Mouse (Mus musculus) midbrain, embryonic 11.5 days (tissue): ENCODE data around the gene 9430038I01Rik. TPM values are rescaled to one million over a fixed set of nuclear protein-coding genes. Genes with fewer than 3 reads are reported as not detected.

ENCODE experiments used
- ATAC-seq: fragments of 200-750 bp; cut with Nextera tagmentation; 2 replicates; pipeline ENCODE4 v1.8.0; 2017; ENCODE audit warnings: moderate TSS enrichment, moderate library complexity; ENCODE audit not compliant: low FRiP score
- DNase-seq: peaks from one replicate; pipeline ENCODE4 v3.0.0; 2015; ENCODE audit warnings: low spot score; ENCODE audit errors: missing footprints
- H3K27ac ChIP-seq: fragments of 300-500 bp; sonication (generic); 2 replicates; pipeline ENCODE4 v1.5.1; 2014; ENCODE audit warnings: low read depth, low read length
- H3K27me3 ChIP-seq: fragments of 300-500 bp; sonication (generic); 2 replicates; pipeline ENCODE4 v1.6.1; 2014; ENCODE audit warnings: mild to moderate bottlenecking, low read length, moderate library complexity, mixed read lengths; ENCODE audit not compliant: control insufficient read depth, insufficient read depth
- H3K36me3 ChIP-seq: fragments of 300-500 bp; sonication (generic); 2 replicates; pipeline ENCODE4 v1.6.1; 2014; ENCODE audit warnings: mild to moderate bottlenecking, low read length, moderate library complexity, mixed read lengths; ENCODE audit not compliant: control insufficient read depth, insufficient read depth
- H3K4me1 ChIP-seq: fragments of 300-500 bp; sonication (generic); 2 replicates; pipeline ENCODE4 v1.6.1; 2014; ENCODE audit warnings: low read length; ENCODE audit not compliant: control insufficient read depth, insufficient read depth
- H3K4me2 ChIP-seq: fragments of 300-500 bp; sonication (generic); 2 replicates; pipeline ENCODE4 v1.6.1; 2014; ENCODE audit warnings: mild to moderate bottlenecking, moderate library complexity
- H3K4me3 ChIP-seq: fragments of 300-500 bp; sonication (generic); 2 replicates; pipeline ENCODE4 v1.5.1; 2014; ENCODE audit warnings: low read depth, low read length
- H3K9ac ChIP-seq: fragments of 300-500 bp; sonication (generic); 2 replicates; pipeline ENCODE4 v1.6.1; 2014; ENCODE audit warnings: low read length
- H3K9me3 ChIP-seq: fragments of 300-500 bp; sonication (generic); 2 replicates; pipeline ENCODE4 v1.6.1; 2016; ENCODE audit warnings: low read length; ENCODE audit not compliant: control insufficient read depth
- WGBS: fragments of 180-500 bp; shearing (Covaris S2); extraction: QIAGEN DNeasy Blood & Tissue Kit; methylation state at CpG from one replicate; pipeline ENCODE4 v1.1.7; 2014; 5-methylcytosine and 5-hydroxymethylcytosine counted together
- polyA plus RNA-seq: library from polyadenylated mRNA; unstranded; fragments of >200 nt; fragmentation: Nextera tagmentation; extraction: Ambion mirVana; gene quantifications from 2 replicates; pipeline ENCODE4 v1.2.1, GENCODE M21; 2014

9430038I01Rik gene
- polyA plus RNA-seq, 1 experiment from 2014 or later = 15.3 TPM

- Histone ChIP-seq H3K27ac (no peak overlapping the region), H3K4me1 (no peaks in the 10 kb centered on the region), H3K9me3 (no peaks in the 10 kb centered on the region), H3K36me3 (no peaks in the 10 kb centered on the region), H3K27me3 (no peaks in the 10 kb centered on the region), H3K9ac (no peak overlapping the region), H3K4me2 (no peak overlapping the region), H3K4me3 (no peak overlapping the region)
- DNase-seq = no peak
- WGBS = 72% methylated on average over 4 of the region's 4 CpGs
- ATAC-seq = no peak
These were observed 16.1 kb upstream of the 9430038I01Rik start for GRCm38 (mm10) chr7:137426693-137427092.

GRCm38 (mm10) chr7:137421236-137421635 lies 10.7 kb upstream of the 9430038I01Rik start:
- no peak overlapping the region for H3K27ac ChIP-seq
- ATAC-seq = no peak
- H3K27me3 ChIP-seq = no peaks in the 10 kb centered on the region
- no peak overlapping the region for H3K4me2 ChIP-seq
- 95% methylated on average over 4 of the region's 4 CpGs for WGBS
- DNase-seq = no peak
- no peaks in the 10 kb centered on the region for H3K36me3 ChIP-seq
- H3K9ac ChIP-seq = no peak overlapping the region
- H3K4me3 ChIP-seq = no peak overlapping the region
- H3K4me1 ChIP-seq = no peaks in the 10 kb centered on the region
- H3K9me3 ChIP-seq = no peaks in the 10 kb centered on the region

- H3K4me1 ChIP-seq = no peaks in the 10 kb centered on the region
- 79% methylated on average over 2 of the region's 2 CpGs for WGBS
- ATAC-seq (no peak), DNase-seq (no peak)
- H3K36me3 ChIP-seq = no peaks in the 10 kb centered on the region
- H3K9ac ChIP-seq = no peak overlapping the region
- no peak overlapping the region for H3K4me2 ChIP-seq
- no peak overlapping the region for H3K4me3 ChIP-seq
- no peak overlapping the region for H3K27ac ChIP-seq
- H3K27me3 ChIP-seq = no peaks in the 10 kb centered on the region
- H3K9me3 ChIP-seq = no peaks in the 10 kb centered on the region
These were observed 10.0 kb upstream of the 9430038I01Rik start for GRCm38 (mm10) chr7:137420550-137420949.

GRCm38 (mm10) chr7:137414710-137415109 lies 4.1 kb upstream of the 9430038I01Rik start:
- Histone ChIP-seq H3K27me3 (no peaks in the 10 kb centered on the region), H3K4me3 (no peak overlapping the region), H3K27ac (no peak overlapping the region), H3K4me2 (no peak overlapping the region), H3K36me3 (no peaks in the 10 kb centered on the region), H3K9ac (no peak overlapping the region), H3K9me3 (no peaks in the 10 kb centered on the region), H3K4me1 (0 out of 2 replicates have a peak, but pooled peaks cover 3% of the 10 kb centered on the region)
- ATAC-seq (no peak), DNase-seq (no peak)
- 95% methylated on average over 7 of the region's 8 CpGs for whole genome bisulfite sequencing

- H3K4me3 ChIP-seq = no peak overlapping the region
- no peaks in the 10 kb centered on the region for H3K9me3 ChIP-seq
- no peaks in the 10 kb centered on the region for H3K36me3 ChIP-seq
- H3K4me2 ChIP-seq = no peak overlapping the region
- no peaks in the 10 kb centered on the region for H3K27me3 ChIP-seq
- DNase-seq (no peak), ATAC-seq (no peak)
- 91% methylated on average over 1 of the region's 1 CpGs for WGBS
- H3K27ac ChIP-seq = no peak overlapping the region
- no peak overlapping the region for H3K9ac ChIP-seq
- H3K4me1 ChIP-seq = 0 out of 2 replicates have a peak, but pooled peaks cover 3% of the 10 kb centered on the region
These were observed 3.0 kb downstream of the 9430038I01Rik start for GRCm38 (mm10) chr7:137407428-137408058.

GRCm38 (mm10) chr7:137404146-137404545 lies 6.4 kb downstream of the 9430038I01Rik start:
- Histone ChIP-seq H3K27ac (no peak overlapping the region), H3K4me2 (no peak overlapping the region), H3K4me3 (no peak overlapping the region), H3K36me3 (no peaks in the 10 kb centered on the region), H3K4me1 (no peaks in the 10 kb centered on the region), H3K9me3 (no peaks in the 10 kb centered on the region; the same call in 1 of the 2 replicates), H3K9ac (no peak overlapping the region), H3K27me3 (no peaks in the 10 kb centered on the region)
- ATAC-seq (no peak), DNase-seq (no peak)
- 93% methylated on average over 2 of the region's 2 CpGs for WGBS

GRCm38 (mm10) chr7:137398973-137399372 lies 11.6 kb downstream of the 9430038I01Rik start:
- Histone ChIP-seq H3K4me2 (no peak overlapping the region), H3K27me3 (no peaks in the 10 kb centered on the region), H3K36me3 (no peaks in the 10 kb centered on the region), H3K27ac (no peak overlapping the region), H3K9ac (no peak overlapping the region), H3K4me3 (no peak overlapping the region), H3K4me1 (no peaks in the 10 kb centered on the region), H3K9me3 (no peaks in the 10 kb centered on the region; the same call in 1 of the 2 replicates)
- no peak for ATAC-seq
- no peak for DNase-seq
- WGBS = 90% methylated on average over 4 of the region's 4 CpGs

- Histone ChIP-seq H3K4me1 (no peaks in the 10 kb centered on the region), H3K27ac (no peak overlapping the region), H3K9ac (no peak overlapping the region), H3K4me3 (no peak overlapping the region), H3K9me3 (no peaks in the 10 kb centered on the region; the same call in 1 of the 2 replicates), H3K4me2 (no peak overlapping the region), H3K27me3 (no peaks in the 10 kb centered on the region), H3K36me3 (no peaks in the 10 kb centered on the region)
- ATAC-seq (no peak), DNase-seq (no peak)
- WGBS = 94% methylated on average over 8 of the region's 8 CpGs
These were observed 13.1 kb downstream of the 9430038I01Rik start for GRCm38 (mm10) chr7:137397361-137397910.

GRCm38 (mm10) chr7:137395421-137395820 lies 15.1 kb downstream of the 9430038I01Rik start:
- Histone ChIP-seq H3K36me3 (no peaks in the 10 kb centered on the region), H3K27ac (no peak overlapping the region), H3K4me1 (no peaks in the 10 kb centered on the region), H3K9me3 (no peaks in the 10 kb centered on the region), H3K4me2 (no peak overlapping the region), H3K9ac (no peak overlapping the region), H3K27me3 (no peaks in the 10 kb centered on the region), H3K4me3 (no peak overlapping the region)
- WGBS = 91% methylated on average over 4 of the region's 4 CpGs
- DNase-seq (no peak), ATAC-seq (no peak)
